Mouse (Mus musculus): ENCODE measurements at regions not wholly inside any gene's neighbourhood (a gene's known extent, or its start where the extent isn't known, plus 50 kb on each side); places are given as distances from the start of the nearest gene placed in this dataset.

DNA sequence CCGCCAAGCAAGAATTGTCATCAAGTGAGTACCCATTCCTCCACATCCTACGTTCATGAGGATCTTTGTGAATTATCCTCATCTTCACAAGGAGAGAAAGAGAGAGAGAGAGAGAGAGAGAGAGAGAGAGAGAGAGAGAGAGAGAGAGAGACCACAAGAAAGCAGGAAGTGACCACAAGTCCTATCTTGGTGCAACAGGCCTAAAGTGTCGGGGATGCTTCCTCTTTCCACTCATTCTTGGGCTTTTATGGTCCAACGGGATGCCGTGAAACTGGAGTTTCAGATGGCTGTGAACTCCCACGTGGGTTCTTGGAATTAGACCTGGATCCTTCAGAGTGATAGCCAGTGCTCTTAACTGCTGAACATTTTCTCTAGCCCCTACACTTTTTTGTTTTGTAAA lies 53.1 kb upstream of the Rai14 start:
- DNase-seq (ENCODE audit: extremely low spot score, low spot score): no peak

DNA sequence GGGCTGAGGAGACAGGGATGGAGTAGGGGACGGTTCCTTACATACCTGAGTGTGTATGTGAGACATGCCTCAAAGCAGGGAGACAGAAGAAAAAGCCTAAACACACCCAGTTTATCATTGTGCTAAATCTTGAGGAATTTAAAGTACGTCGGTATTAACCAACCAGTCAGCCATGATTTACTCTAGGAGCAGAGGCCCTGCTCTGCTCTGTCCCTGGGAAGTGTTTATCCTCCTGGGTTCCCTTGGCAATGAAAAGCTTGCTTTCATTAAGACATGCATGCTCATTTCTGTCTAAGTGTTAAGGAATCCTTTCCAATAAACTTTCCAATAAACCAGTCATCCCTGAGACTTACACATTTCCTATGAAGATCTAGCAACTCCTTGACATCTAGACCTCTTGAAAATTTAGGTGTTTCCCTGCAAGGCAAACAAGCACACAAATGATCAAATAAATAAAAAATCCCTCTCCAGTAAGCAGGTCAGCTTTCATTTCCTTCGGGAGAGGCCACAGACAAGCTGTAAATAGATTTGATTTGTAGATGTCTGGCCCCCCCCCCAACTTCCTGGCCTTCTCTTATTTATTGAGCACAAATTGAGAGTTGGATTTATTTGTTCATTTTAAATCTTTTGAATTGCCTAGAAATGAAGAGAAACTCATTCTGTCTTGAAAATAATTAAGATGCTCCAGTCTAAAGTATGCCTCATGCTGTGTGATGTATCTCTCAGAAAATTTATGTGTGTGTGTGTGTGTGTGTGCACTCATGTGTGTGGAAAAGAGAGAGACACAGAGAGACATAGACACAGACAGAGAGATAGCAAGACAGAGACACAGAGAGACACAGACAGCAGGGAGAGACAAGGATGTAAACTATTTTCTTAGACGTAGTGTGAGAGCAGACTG lies 56.2 kb upstream of the Rai14 start:
- no peak for DNase-seq (ENCODE audit: extremely low spot score, low spot score)

DNA sequence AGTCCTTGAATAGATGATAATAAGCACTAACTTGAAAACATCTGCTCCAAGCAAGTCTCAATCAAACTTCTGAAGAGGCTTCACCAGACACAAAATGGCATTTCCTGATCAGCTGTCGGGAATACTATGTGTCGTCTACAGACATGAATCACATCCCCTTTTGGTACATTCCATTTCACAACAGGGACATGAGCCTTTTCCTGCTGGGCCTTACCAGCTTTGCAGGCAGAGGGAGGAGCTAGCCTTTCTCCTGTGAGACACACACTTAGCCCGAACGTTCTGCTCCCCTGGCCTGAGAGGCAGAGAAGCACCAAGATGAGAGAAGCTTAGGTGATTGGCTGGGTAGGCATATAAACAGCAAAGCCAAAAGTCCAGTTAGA lies 56.9 kb upstream of the Rai14 start:
- DNase-seq (ENCODE audit: extremely low spot score, low spot score): no peak

DNA sequence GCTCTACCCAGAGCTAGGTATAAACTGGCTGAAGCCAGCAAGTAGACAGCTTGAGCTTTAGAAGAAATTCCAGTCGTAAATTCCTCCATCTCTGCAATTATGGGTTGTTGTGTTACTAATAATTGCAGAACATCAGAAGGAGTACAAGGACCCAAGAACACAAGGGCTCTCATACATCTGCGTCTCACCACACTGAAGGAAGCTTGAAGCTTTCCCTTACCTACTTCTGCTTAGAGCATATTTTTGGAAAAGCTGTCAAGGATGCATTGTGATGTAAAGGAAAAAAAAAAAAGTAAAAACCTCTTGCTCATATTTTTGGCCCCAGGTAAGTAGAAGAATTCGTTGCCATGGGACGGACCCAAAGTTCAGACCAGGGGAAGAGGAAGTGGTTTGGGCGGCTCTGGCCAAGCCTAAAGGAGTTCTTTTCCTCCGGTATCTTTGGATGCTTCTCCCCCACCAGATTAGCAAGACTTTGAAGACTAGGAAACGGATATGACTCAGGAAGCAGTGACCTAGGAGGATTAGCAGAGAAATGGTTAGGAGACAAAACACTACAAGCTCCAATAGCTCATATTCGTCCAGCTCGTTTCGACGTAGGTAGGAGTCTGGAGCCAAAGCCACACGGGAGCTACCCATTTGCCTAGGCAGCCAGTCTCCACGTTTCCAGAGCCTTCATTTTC lies 65.7 kb upstream of the Rai14 start:
- no peak for DNase-seq (ENCODE audit: extremely low spot score, low spot score)

DNA sequence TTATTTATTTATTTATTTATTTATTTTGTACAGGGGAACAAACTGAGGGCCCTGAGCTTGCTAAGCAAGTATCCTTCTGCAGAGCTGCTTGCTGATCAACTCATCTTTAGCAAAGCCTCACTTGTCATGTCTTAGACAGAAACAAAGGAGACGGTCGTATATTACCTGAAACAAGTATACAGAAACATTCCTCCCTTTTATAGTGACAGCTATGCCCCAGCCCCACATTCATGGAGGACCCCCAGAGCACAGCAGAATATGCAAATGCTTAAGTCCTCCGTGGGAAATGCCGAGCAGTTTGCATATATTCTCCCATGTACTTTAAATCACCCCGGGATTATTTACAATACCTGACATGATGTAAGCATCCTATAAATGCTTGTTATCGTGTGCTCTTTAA lies 74.9 kb upstream of the Rai14 start:
- DNase-seq (ENCODE audit: extremely low spot score, low spot score): no peak

DNA sequence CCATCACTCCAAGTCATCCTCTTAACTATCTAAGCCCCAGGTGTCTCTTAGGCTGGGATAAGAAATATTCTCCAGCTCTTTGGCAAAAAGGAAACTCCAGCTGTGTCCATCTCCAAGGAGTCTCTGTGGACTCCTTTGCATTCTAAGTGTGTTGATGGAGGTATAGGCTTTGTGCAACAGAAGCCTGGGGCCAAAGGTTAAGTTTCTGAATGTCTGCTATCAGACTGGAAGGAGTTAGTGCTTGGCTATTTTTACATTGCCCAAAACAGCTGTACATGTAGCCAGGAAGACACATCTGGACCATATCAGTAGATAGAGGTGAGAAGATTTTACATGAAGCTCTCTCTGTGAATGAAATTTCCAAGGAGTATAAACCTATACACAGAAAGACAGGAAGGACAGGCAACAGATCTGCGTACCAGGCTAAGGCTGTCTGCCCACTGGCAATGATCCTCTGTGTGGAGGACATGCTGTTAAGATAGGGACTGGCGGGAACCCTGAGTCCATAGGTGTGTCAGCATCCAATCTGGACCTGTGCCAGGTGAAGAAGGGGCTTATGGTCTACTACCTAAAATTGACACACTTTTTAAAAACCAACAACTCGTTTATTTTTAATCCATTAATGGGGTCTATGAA lies 76.6 kb upstream of the Rai14 start:
- no peak for DNase-seq (ENCODE audit: extremely low spot score, low spot score)

DNA sequence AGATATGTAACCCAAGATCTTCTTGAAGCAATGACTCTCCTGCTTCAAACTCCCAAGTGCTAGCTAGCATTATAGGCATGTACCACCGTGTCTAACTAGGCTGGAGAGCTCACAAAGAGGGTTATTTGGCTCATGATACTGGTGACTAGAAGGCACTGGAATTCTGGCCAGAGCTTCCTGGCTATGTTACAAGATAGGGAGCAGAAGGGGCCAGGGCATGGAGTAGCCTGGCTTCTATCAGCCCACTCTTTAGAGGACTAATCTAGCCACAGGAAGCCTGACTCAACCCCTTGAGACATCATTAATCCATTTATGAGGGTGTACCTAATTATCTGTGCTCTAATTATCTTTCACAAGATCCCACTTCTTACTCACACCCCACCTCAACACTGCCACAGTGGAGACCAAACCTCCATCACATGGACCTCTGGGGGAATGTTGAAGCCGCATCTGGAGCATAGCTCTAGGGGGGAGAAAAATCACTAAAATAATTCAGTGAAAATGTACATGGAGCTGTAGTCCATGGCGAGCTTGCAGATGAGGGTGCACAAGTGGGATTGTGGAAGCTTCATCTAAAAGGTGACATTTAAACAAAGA lies 77.2 kb upstream of the Rai14 start:
- no peak for DNase-seq (ENCODE audit: extremely low spot score, low spot score)

DNA sequence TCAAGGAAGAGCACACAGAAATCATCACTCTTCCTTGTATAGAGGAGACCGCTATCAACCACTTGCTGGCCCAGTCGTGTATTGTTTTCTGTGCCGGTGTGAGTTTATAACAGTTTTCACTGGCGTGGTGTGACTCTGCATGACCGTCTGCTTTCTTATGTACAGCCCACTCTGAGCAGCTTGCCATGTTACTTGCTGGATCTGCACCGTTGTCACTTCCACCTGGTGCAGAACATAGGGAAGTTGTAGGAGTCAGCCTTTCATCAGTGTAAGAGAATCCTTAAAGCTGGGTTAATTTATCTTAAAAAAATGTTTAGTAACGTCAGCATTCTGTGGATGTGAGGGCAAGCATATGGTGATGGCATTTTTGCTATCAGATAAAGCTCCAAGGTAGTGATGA lies 77.7 kb upstream of the Rai14 start:
- DNase-seq (ENCODE audit: extremely low spot score, low spot score): no peak

DNA sequence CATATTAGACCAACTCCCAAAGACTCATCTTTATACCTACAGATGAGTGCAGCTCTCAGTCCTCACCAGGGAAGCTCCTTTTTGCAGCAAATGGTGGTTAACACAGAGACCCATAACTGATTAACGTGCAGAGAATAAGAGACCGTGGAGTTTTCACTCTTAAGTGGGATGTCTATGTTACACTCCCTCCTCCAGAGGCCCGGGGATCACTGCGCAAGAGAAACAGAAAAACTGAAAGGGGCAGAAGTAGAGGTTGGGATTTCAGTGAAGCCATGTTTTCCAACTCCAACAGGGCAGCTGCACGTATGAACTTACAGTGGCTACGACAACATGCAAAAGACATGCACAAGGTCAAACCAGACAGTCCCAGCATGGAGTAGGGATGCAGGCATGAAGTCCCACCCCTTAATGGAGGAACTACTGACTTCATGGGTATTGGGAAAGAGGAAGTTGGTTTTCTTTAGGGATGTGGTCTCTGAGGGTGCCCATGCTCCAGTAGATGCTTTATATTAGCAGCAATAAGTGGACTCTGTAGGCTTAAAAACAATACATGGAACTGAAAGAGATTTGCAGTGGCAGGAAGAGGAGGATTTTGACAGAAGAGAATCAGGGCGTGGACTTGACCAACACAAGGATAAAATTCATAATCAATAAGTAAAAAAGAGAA lies 80.8 kb upstream of the Rai14 start:
- DNase-seq (ENCODE audit: extremely low spot score, low spot score): no peak

DNA sequence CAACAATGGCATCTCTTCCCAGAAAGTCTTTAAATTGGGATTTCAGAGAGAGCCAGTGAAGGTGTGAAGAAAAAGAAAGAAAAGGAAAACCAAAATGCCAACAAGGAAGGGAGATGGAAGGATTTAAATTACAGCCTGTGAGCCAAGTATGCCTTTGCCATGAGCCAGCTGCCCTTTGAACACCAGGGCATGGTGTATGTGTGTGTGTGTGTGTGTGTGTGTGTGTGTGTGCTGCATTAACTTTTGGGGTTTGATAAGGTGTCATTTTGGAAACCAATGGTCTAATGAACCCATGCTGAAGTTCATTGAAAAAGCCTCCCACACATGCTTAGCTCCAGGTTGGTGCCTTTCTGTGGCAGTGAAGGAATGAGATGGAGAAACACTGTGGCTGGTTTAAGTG lies 85.2 kb upstream of the Rai14 start:
- no peak for DNase-seq (ENCODE audit: extremely low spot score, low spot score)

DNA sequence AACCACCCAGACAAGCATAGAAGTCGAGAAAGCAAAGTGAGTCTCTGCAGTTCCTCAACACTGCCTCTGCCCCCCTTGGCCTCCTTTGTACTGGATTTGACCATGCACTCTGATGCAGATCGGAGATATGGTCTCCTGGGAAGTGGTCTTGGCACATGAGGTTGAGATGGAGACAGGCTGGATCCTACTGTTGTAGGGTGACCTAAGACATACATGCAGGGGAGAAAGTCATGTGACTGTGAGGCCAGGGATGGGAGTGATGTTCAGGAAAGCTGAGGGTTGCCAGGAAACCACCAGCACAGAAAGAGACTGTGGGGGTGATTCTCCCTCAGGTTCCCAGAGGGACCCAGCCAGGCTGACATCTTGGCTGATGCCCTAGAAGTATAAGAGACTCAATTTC lies 99.8 kb upstream of the Rai14 start:
- no peak for DNase-seq (ENCODE audit: extremely low spot score, low spot score)

DNA sequence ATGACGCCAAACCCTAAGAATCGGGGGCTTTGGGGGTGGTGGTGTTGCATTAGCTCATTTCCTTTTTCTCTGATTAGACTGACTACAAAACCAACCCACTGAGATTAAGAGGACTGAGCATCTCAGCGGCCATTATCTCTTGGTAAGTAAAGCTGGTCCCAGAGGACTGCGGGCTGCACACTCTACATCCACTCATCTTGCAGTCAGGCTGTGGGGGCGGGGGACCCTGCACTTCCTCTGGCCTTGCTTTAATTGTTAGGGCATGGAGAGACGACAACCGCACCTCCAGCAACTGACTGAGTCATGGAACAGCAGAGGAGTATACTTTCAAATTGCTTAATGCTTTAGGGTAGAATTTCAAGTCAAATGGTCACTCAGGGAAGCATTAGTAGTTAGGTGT lies 100.3 kb upstream of the Rai14 start:
- no peak for DNase-seq (ENCODE audit: extremely low spot score, low spot score)

DNA sequence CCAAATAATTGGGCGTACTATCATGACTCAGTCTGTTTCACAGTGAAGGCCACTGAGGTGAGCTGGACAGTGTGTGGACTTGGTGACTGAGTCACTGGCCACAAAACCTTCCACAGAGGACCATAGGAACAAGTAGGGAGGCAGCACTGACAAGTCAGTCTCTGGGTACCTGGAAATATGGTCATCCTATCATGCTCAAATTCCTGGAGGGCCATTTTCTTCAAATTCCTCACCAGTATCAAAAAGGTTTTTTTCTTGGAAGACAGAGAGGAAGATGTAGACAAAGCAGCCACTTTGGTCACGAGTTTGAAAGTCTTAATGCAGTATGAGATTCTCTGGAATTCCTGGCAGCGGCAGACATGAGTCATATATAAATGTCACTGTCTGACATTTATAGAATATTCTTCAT lies 101.8 kb upstream of the Rai14 start:
- no peak for DNase-seq (ENCODE audit: extremely low spot score, low spot score)

DNA sequence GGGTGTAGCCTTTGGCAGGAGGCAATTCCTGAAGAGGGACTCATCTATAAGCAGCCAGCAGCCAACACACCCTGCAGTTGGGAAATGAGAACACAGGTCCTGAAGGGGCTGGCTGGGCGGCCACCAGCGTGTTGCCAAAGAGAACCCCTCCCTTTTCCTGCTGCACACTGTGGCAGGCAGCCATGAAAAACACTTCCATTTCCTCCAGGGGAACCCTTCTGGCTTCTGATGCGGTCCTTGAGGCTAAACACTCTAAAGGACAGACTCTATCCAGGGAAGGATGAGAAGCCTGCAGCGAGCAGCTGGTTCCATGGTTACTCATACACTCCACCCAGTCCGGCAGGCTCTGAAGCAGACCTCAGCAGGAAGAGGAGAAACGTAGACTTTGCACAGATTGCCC lies 103.8 kb upstream of the Rai14 start:
- DNase-seq (ENCODE audit: extremely low spot score, low spot score): no peak

DNA sequence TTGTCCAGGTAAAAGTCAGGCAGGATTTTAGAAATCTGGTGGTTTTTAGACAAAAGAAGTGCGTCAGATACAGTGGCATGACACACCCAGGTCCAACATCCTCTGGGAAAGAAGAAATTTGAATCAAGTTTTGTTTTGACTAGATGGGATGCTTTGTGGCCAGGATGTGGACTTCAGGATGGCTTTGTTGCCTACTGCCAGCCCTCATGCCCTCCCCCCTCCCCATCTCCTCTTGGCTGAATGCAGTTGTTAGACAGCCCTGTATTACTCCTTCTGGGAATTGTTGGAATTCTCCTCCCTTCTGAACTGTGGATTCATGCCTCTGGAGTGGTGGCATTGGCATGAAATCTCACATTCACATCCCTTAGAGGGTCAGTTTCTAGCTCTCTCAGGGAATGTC lies 104.3 kb upstream of the Rai14 start:
- DNase-seq (ENCODE audit: extremely low spot score, low spot score): no peak

DNA sequence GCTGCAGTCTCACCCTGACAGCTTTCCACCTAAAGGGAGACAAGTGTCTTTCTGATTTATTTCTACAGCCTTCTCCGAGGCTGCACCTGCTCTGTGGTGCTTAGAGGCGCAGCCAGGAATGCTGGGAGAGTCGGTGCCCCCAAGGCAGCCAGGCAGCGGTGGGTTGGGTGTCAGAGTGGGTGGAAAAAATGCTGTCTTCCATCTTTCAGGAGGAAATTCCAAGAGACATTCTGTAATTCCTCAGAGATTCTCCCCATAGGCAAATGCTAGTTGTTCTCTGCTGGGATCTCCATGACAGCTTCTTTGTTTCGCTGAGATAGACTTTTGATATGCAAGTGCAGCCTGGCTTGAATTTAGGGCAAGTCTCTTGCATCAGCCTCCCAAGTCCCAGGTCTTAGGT lies 109.5 kb upstream of the Rai14 start:
- DNase-seq (ENCODE audit: extremely low spot score, low spot score): peak; percentile 16

DNA sequence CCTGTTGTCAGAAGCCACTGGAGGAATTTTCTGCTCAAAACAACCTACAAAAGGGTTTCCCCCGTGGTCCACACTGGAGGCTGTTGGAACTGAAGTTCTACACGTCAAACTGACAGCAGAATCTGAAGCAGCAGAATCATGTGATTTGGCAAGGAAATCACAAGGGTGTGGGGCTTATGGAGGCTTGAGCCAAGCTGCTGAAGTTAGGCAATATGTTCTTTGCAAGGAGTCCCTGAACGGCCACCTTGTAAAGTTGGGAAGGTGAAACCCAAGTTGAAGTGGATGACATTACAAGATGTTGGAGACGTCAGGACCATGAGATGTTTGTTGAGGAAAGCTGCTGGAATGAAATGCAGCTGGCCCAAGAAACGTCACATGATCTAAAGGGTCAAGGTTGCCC lies 115.2 kb upstream of the Rai14 start:
- no peak for DNase-seq (ENCODE audit: extremely low spot score, low spot score)

DNA sequence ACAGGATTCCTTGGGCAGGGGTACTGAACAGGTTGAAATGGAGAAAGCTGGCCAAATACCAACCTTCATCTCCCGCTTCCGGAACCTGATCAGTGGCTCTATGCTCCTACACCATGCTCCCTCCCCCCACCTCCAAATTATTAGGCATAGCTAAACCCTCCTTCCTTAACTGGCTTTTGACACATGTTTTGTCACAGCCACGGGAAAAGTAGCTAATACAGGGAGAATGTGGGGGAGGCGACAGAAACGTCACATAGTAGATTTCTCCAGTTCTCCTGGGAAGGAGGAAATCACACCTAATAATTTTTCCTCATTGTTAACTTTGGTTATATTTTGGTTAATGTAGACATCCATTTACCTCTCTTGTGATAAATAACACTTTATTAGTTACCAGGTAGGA lies 116.1 kb upstream of the Rai14 start:
- no peak for DNase-seq (ENCODE audit: extremely low spot score, low spot score)

DNA sequence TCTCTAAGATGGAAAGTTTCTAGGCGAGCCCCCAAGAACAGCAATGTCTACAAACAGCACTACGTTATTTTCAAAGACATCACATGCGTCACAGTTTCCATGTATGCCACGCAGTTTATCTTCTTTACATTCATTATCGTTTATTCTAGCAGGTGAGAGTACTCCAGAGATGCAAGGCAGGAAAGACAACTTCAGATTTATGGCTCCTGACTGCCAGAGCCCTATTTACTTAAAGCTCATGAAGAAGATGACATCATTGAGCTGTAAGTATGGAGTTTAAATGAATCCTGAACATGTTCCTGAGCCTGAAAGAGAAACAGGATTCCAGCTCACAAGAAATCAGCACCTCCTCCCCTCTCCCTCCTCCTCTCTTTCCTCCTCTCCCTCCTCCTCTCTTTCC lies 116.7 kb upstream of the Rai14 start:
- DNase-seq (ENCODE audit: extremely low spot score, low spot score): no peak

DNA sequence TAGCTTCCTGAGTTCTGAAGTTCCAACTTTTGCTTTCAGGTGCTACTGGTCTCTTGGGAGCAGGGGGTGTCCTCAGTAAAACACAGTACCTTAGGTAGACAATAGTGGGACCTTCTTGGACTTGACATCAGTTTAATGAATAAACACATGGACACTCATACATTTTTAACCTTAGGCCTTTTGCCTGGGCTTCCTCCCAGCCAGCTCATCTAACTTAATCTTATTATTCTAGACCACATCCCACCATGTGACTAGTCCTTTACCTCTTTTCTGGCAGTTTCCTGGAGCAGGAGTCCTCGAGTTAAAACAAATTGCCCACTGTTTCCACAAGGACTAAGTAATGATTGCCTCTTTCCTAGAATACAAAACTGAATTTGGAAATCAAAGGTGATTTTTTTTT lies 117.9 kb upstream of the Rai14 start:
- DNase-seq (ENCODE audit: extremely low spot score, low spot score): no peak

DNA sequence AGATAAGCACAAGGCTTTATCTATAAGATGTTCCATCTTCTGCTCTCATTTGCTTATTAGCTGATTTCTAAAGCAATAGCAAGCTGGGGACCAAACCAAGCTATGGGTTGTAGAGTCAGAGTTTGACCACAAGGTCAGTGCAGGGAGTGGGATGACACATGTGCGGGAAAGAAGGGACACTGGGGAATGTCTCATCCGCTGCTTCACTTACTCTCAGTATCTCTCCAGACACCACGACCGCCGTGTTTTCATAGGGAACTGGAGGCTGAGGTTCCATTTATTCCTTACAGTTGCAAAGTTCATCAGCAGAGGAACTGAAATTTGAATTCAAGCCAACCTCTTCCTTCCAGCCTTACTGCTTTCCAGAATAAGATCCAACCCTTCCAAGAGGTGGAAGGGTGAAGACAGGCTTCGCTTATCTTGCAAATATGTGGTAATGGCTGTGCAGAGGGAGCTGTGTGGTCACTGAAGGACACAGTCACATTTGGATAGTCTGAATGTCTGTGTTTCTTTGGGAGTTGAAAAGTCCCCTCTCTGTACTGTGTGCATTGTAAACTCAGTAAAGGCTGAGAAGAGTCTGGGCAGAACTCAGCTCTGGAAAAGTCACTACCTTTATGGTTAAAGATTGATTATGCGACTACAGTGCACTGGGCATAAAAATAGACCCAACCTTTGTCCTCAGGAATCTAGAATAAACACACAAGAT lies 118.1 kb upstream of the C1qtnf3 start:
- DNase-seq (ENCODE audit: extremely low spot score, low spot score): no peak
